Mouse (Mus musculus): Measurements from ENCODE around the gene Ano2. TPM values are rescaled to one million over a fixed set of nuclear protein-coding genes. Genes with fewer than 3 reads are reported as not detected.

The Ano2 gene
- polyA plus RNA-seq, 1 experiment from 2014 or later: 0.08 TPM

DNA sequence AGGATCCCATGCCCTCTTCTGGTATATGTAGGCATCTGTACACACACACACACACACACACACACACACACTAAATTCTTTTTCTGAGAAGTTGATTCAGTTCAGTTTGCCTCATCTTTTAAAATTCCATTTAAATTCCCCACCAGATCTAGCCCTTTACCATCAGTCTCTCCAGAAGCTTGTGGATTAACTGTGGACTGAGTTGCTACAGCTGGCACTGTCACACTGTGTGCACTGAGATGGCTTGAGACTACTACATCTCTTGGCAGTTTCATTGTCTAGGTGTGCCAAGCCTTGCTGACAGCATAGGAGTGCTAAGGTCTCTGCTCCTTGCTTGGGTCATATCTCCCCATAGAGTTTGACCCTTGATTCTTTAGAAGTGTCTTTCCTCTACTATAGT is 283.3 kb downstream of the Ano2 start:
- no peaks in the 10 kb centered on the region for H3K27me3 ChIP-seq (ENCODE audit: insufficient read depth, low read length)
- H3K4me2 ChIP-seq: no peak overlapping the region
- no peak overlapping the region for H3K27ac ChIP-seq (ENCODE audit: low read depth)
- no peaks in the 10 kb centered on the region for H3K9me3 ChIP-seq (ENCODE audit: low read depth, low read length)
- no peak overlapping the region for H3K9ac ChIP-seq
- TF ChIP-seq CTCF (IDR thresholded peaks at IDR 0.05; ENCODE audit: low read depth): no peak
- no peaks in the 10 kb centered on the region for H3K36me3 ChIP-seq (ENCODE audit: insufficient read depth)
- no peak overlapping the region for H3K4me3 ChIP-seq (ENCODE audit: low read depth, low read length)
- H3K4me1 ChIP-seq (ENCODE audit: insufficient read depth): no peaks in the 10 kb centered on the region
- ATAC-seq (ENCODE audit: insufficient read depth): no peak
- DNase-seq: peak; percentile 62

DNA sequence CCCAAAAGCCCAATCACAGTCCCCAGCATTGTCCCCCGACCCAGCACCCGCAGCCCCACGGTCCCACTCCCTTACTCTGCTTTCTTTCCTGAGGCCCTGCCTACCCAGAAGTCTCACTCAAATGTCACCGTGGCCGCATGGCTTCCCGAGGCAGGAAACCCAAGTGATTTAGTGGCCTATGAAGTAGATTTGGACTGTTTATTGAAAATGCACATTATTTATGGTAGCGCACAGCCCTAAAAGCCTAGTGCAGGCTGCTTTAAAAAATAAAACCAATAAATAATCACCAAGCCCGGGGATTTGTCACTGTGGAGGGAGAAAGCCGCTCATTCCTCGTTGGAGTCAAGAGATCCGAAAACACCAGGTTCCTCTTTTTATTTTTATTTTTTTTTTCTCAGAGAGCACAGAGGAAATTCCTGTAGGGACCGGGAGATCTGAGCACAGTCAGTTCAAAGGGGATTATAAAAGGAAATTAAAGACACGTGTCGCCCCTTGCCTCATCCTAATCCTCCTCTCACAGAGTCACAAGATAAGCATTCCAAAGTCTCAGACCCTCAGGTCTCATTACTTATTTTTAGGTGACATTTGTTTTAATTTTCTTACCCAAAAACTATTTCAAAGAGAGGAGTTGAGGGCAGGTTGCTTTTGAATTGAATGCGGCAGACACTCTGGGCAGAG is 285.7 kb downstream of the Ano2 start:
- 29% methylated on average over 15 of the region's 15 CpGs for WGBS
- no peak for ATAC-seq (ENCODE audit: insufficient read depth)
- peak; percentile 19 for DNase-seq

DNA sequence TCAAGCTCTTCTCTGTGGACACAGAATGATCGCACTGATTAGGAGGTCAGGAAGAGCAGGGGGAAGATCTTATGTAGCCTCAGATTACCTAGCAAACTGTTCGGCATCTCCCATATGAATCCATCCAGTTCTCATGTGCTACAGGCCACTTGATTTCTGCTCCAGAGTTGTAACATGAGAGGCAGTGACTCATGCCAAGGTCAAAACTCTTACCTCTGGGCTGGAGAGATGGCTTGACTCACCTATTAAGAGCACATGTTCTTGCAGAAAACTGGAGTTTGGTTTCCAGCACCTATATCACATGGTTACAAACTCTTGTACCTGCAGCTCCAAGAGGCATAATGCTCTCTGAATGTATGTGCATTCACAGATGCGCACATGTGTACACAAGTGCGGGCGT is 289.4 kb downstream of the Ano2 start:
- Histone ChIP-seq H3K9ac (no peak overlapping the region), H3K4me2 (no peak overlapping the region), H3K4me3 (ENCODE audit: low read depth, low read length) (no peak overlapping the region), H3K4me1 (ENCODE audit: insufficient read depth) (no peaks in the 10 kb centered on the region), H3K36me3 (ENCODE audit: insufficient read depth) (no peaks in the 10 kb centered on the region), H3K27me3 (ENCODE audit: insufficient read depth, low read length) (no peaks in the 10 kb centered on the region), H3K9me3 (ENCODE audit: low read depth, low read length) (no peaks in the 10 kb centered on the region), H3K27ac (ENCODE audit: low read depth) (no peak overlapping the region)
- TF ChIP-seq CTCF (IDR thresholded peaks at IDR 0.05; ENCODE audit: low read depth): no peak
- DNase-seq (no peak), ATAC-seq (ENCODE audit: insufficient read depth) (no peak)
- 86% methylated on average over 5 of the region's 5 CpGs for WGBS

More for the DNA sequence above, 285.7 kb downstream of the Ano2 start:
- Histone ChIP-seq H3K9me3 (ENCODE audit: low read depth, low read length) (no peaks in the 10 kb centered on the region), H3K4me3 (ENCODE audit: low read depth, low read length) (no peak overlapping the region), H3K27me3 (ENCODE audit: insufficient read depth, low read length) (no peaks in the 10 kb centered on the region), H3K9ac (no peak overlapping the region), H3K4me1 (ENCODE audit: insufficient read depth) (no peaks in the 10 kb centered on the region), H3K36me3 (ENCODE audit: insufficient read depth) (no peaks in the 10 kb centered on the region), H3K27ac (ENCODE audit: low read depth) (no peak overlapping the region), H3K4me2 (no peak overlapping the region)
- no peak for TF ChIP-seq CTCF (IDR thresholded peaks at IDR 0.05; ENCODE audit: low read depth)

DNA sequence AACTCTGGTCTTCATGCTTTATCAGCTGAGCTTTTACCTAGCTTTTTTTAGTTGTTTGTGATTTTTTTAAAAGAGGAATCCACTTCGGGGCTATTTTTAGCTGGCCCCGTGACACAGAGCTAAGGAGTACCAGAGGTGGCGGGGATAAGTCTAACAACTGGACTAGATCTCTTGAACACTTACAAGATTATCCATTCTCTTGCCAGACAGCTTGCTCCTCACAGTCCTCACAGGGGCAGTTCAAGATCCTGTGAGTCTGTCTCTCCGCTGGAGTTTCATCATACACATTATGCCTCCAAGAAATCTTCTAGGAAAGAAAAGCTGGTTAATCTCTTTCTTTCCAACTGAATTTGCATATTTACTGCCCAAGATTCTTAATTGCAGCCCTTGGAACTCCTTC is 293.8 kb downstream of the Ano2 start:
- no peak overlapping the region for H3K27ac ChIP-seq (ENCODE audit: low read depth)
- peak; percentile 19 for DNase-seq
- 50% methylated on average over 4 of the region's 4 CpGs for WGBS
- no peak for TF ChIP-seq CTCF (IDR thresholded peaks at IDR 0.05; ENCODE audit: low read depth)
- no peak overlapping the region for H3K4me2 ChIP-seq
- H3K36me3 ChIP-seq (ENCODE audit: insufficient read depth): no peaks in the 10 kb centered on the region
- no peak overlapping the region for H3K9ac ChIP-seq
- H3K27me3 ChIP-seq (ENCODE audit: insufficient read depth, low read length): no peaks in the 10 kb centered on the region
- no peaks in the 10 kb centered on the region for H3K9me3 ChIP-seq (ENCODE audit: low read depth, low read length)
- no peak overlapping the region for H3K4me3 ChIP-seq (ENCODE audit: low read depth, low read length)
- no peaks in the 10 kb centered on the region for H3K4me1 ChIP-seq (ENCODE audit: insufficient read depth)
- no peak for ATAC-seq (ENCODE audit: insufficient read depth)

DNA sequence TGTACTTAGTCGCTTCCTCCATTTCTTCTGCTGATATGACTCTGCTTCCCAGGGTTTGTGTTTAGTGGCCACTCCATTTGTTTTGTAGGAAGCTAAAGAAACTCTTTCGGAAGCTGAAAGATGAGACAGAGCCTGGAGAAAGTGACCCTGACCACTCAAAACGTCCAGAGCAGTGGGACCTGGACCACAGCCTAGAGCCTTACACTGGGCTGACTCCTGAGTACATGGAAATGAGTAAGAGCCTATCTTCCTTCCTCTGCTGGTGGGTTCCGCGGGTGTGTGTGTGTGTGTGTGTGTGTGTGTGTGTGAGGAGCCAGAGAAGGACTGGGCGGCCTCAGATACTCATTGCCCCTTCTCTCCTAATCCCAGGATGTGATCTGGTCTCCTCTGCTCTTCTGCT is 302.5 kb downstream of the Ano2 start:
- no peak for ATAC-seq (ENCODE audit: insufficient read depth)
- Histone ChIP-seq H3K27ac (ENCODE audit: low read depth) (no peak overlapping the region), H3K4me2 (no peak overlapping the region), H3K9me3 (ENCODE audit: low read depth, low read length) (no peaks in the 10 kb centered on the region), H3K36me3 (ENCODE audit: insufficient read depth) (no peaks in the 10 kb centered on the region), H3K4me3 (ENCODE audit: low read depth, low read length) (no peak overlapping the region), H3K9ac (no peak overlapping the region), H3K27me3 (ENCODE audit: insufficient read depth, low read length) (no peaks in the 10 kb centered on the region), H3K4me1 (ENCODE audit: insufficient read depth) (no peaks in the 10 kb centered on the region)
- 49% methylated on average over 6 of the region's 6 CpGs for WGBS
- DNase-seq: no peak
- no peak for TF ChIP-seq CTCF (IDR thresholded peaks at IDR 0.05; ENCODE audit: low read depth)

DNA sequence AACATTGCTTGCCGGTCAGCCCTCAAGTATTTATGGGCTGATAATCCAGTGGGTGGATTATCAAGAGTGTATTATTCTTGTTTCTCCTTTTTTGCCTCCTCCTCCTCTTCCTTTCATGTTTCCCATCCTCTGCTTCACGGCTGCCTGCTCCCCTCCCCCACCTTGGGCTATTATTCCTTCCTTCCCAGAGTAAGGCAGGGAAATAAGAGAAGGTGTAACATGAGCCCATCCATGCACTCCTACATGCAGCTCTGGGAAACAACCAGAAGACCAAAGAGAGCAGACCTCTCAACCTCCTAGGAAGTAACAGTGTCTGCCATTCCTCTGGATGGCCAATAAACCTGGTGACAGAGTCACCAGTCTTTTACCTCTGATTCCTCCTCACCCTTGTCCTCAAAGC is 311.6 kb downstream of the Ano2 start:
- H3K9me3 ChIP-seq (ENCODE audit: low read depth, low read length): no peaks in the 10 kb centered on the region
- DNase-seq (no peak), ATAC-seq (ENCODE audit: insufficient read depth) (no peak)
- WGBS: 18% methylated on average over 2 of the region's 2 CpGs
- peaks cover 29% of the 10 kb centered on the region for H3K4me1 ChIP-seq (ENCODE audit: insufficient read depth)
- no peak overlapping the region for H3K4me3 ChIP-seq (ENCODE audit: low read depth, low read length)
- H3K27ac ChIP-seq (ENCODE audit: low read depth): peak overlapping the region; percentile 92; the same call in 1 of the 2 replicates
- H3K9ac ChIP-seq: no peak overlapping the region
- H3K27me3 ChIP-seq (ENCODE audit: insufficient read depth, low read length): no peaks in the 10 kb centered on the region
- TF ChIP-seq CTCF (IDR thresholded peaks at IDR 0.05; ENCODE audit: low read depth): no peak
- no peaks in the 10 kb centered on the region for H3K36me3 ChIP-seq (ENCODE audit: insufficient read depth)
- H3K4me2 ChIP-seq: no peak overlapping the region

DNA sequence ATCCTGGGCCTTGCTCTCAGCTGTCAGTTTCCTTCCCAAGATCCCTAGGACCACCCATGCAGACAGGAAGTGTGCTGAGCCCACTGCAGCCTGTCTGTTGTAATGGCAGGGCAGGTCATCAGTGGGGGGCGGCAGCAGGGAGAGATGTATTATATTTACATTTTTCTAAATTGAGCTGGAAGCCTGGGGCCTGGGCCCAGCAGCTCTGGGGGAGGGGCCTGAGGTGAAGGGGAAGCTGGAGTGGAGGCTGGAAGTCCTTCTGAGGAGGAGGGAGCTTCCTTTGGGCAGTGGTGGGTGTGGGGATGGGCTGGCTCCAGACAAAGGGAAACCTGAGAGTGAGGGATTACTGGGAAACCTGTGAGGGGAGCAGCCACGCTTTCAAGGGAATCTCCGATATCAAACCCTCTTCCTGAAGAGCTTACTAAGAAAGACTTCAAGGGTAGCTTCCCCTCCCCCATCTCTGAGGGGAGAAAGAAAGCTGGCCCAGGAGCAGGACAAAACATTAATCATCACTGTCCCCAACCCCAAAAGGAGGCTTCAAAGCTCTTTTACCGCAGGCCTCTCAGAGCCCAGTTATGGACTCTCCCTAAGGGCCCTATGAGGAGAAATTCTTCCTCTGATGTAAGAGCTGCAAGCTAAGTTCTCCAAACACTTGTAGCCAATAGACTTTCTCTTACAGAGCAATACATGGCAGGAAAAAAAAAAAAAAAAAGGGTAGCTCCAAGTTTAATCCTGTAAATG is 313.0 kb downstream of the Ano2 start:
- peaks cover 30% of the 10 kb centered on the region for H3K4me1 ChIP-seq (ENCODE audit: insufficient read depth)
- H3K9ac ChIP-seq: no peak overlapping the region
- TF ChIP-seq CTCF (IDR thresholded peaks at IDR 0.05; ENCODE audit: low read depth): no peak
- H3K27ac ChIP-seq (ENCODE audit: low read depth): peak overlapping the region; percentile 92
- peak; percentile 94 for ATAC-seq (ENCODE audit: insufficient read depth)
- 3% methylated on average over 4 of the region's 4 CpGs for WGBS
- 0 out of 2 replicates have a peak overlapping the region, but pooled peaks have one; percentile 27 for H3K4me2 ChIP-seq
- DNase-seq: peak; percentile 89
- H3K36me3 ChIP-seq (ENCODE audit: insufficient read depth): no peaks in the 10 kb centered on the region
- no peak overlapping the region for H3K4me3 ChIP-seq (ENCODE audit: low read depth, low read length)
- no peaks in the 10 kb centered on the region for H3K9me3 ChIP-seq (ENCODE audit: low read depth, low read length)
- no peaks in the 10 kb centered on the region for H3K27me3 ChIP-seq (ENCODE audit: insufficient read depth, low read length)
